Mouse (Mus musculus) midbrain, postnatal 0 days (tissue): ENCODE results near the gene Nus1. TPM values are rescaled to one million over a fixed set of nuclear protein-coding genes. Genes with fewer than 3 reads are reported as not detected.
A peak's percentile ranks its signal among the peaks of the same experiment; 100 is the strongest.

Experiments used
- ATAC-seq: fragments of 200-750 bp; cut with Nextera tagmentation; 2 replicates; pipeline ENCODE4 v1.8.0; 2017; ENCODE audit warnings: moderate number of reproducible peaks, mild to moderate bottlenecking, moderate TSS enrichment, moderate library complexity; ENCODE audit not compliant: low FRiP score
- DNase-seq: peaks from one replicate; pipeline ENCODE4 v3.0.0-alpha.2; 2015; ENCODE audit warnings: low spot score
- H3K27ac ChIP-seq: fragments of 300-500 bp; sonication (generic); 2 replicates; pipeline ENCODE4 v1.5.1; 2014; ENCODE audit warnings: low read depth, mild to moderate bottlenecking, low read length, mixed read lengths
- H3K27me3 ChIP-seq: fragments of 300-500 bp; sonication (generic); 2 replicates; pipeline ENCODE4 v1.6.1; 2014; ENCODE audit warnings: low read length, control low read depth, mixed read lengths; ENCODE audit not compliant: insufficient read depth
- H3K36me3 ChIP-seq: fragments of 300-500 bp; sonication (generic); 2 replicates; pipeline ENCODE4 v1.6.1; 2014; ENCODE audit warnings: low read length, control low read depth, mixed read lengths; ENCODE audit not compliant: insufficient read depth
- H3K4me1 ChIP-seq: fragments of 300-500 bp; sonication (generic); 2 replicates; pipeline ENCODE4 v1.6.1; 2014; ENCODE audit warnings: mild to moderate bottlenecking, control low read depth, antibody characterized with exemption, low read length, mixed read lengths; ENCODE audit not compliant: insufficient read depth
- H3K4me2 ChIP-seq: fragments of 300-500 bp; sonication (generic); 2 replicates; pipeline ENCODE4 v1.6.1; 2014; ENCODE audit warnings: low read depth, mild to moderate bottlenecking, low read length, mixed read lengths; ENCODE audit not compliant: poor library complexity, severe bottlenecking
- H3K4me3 ChIP-seq: fragments of 300-500 bp; sonication (generic); 2 replicates; pipeline ENCODE4 v1.5.1; 2014; ENCODE audit warnings: low read depth, mild to moderate bottlenecking, low read length, moderate library complexity
- H3K9ac ChIP-seq: fragments of 300-500 bp; sonication (generic); replicated peaks from 2 replicates; pipeline ENCODE4 v1.6.1; 2014; ENCODE audit warnings: mild to moderate bottlenecking, low read length, moderate library complexity, mixed read lengths; ENCODE audit not compliant: poor library complexity, severe bottlenecking
- H3K9me3 ChIP-seq: fragments of 300-500 bp; sonication (generic); 2 replicates; pipeline ENCODE4 v1.6.1; 2016; ENCODE audit warnings: low read length, control low read depth
- CTCF ChIP-seq: IDR thresholded peaks from 2 replicates; pipeline ENCODE4 v1.5.1; 2016; ENCODE audit warnings: antibody characterized with exemption, mild to moderate bottlenecking
- WGBS: fragments of 180-500 bp; shearing (Covaris S2); extraction: QIAGEN DNeasy Blood & Tissue Kit; methylation state at CpG from one replicate; pipeline ENCODE4 v1.1.7; 2014; 5-methylcytosine and 5-hydroxymethylcytosine counted together
- polyA plus RNA-seq: library from polyadenylated mRNA; unstranded; fragments of >200 nt; fragmentation: Nextera tagmentation; extraction: Ambion mirVana; gene quantifications from 2 replicates; pipeline ENCODE4 v1.2.1, GENCODE M21; 2015
- total RNA-seq: library from RNA; depleted of rRNA; stranded (reverse); fragments of >200 nt; gene quantifications from 2 replicates; pipeline ENCODE4 v1.2.3, GENCODE M21; 2014

The Nus1 gene
- total and polyA plus RNA-seq, 2 experiments from 2014 or later, result 21.3 to 24.5 TPM

- DNase-seq, result peak; percentile 49
- TF ChIP-seq CTCF, result no peak
- Histone ChIP-seq H3K27ac (peak overlapping the region; percentile 86), H3K36me3 (no peaks in the 10 kb centered on the region), H3K9ac (peak overlapping the region; percentile 82), H3K4me2 (peak overlapping the region; percentile 62), H3K9me3 (no peaks in the 10 kb centered on the region), H3K4me1 (no peaks in the 10 kb centered on the region; the same call in 1 of the 2 replicates), H3K4me3 (peak overlapping the region; percentile 78), H3K27me3 (no peaks in the 10 kb centered on the region)
- 0% methylated on average over 19 of the region's 19 CpGs for WGBS
- ATAC-seq, result peak; percentile 64
Observed at GRCm38 (mm10) chr10:52381321-52381801, 36.0 kb upstream of the Nus1 start.

GRCm38 (mm10) chr10:52381845-52382591 is 35.3 kb upstream of the Nus1 start, which contains the start of gene Gopc:
TSS of gene Gopc (minus strand) at chr10:52382124.
- peak within 1 kb of the TSS; percentile 86 for H3K27ac ChIP-seq
- under 1% methylated on average over 59 of the region's 71 CpGs for WGBS

DNA sequence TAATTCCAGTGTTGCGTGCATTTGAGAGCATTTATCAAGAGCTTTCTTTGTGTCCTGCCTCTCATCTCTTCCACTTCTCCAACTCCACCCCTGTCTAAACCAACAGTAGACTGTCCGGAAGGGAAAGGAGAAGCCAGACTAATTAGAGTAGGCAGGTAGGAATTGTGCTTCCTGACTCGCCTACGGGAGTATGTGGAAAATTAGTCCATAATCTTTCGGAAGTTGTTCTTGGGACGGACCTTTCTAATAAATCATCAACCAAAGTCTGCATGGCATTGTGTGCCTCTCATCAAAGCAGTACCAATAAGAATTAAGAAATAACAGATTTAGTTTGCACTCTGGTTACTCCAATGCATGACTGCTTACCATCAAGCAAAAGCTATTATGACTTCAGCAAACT is 34.3 kb upstream of the Nus1 start:
- 0 out of 2 replicates have a peak overlapping the region, but pooled peaks have one; percentile 86 for H3K27ac ChIP-seq
- H3K36me3 ChIP-seq, result no peaks in the 10 kb centered on the region
- ATAC-seq (no peak), DNase-seq (no peak)
- no peak overlapping the region for H3K9ac ChIP-seq
- 83% methylated on average over 6 of the region's 6 CpGs for WGBS
- no peaks in the 10 kb centered on the region for H3K9me3 ChIP-seq
- no peaks in the 10 kb centered on the region; the same call in 1 of the 2 replicates for H3K4me1 ChIP-seq
- H3K4me2 ChIP-seq, result peak overlapping the region; percentile 62
- no peak for TF ChIP-seq CTCF
- H3K27me3 ChIP-seq, result no peaks in the 10 kb centered on the region
- peak overlapping the region; percentile 78 for H3K4me3 ChIP-seq

More at GRCm38 (mm10) chr10:52381845-52382591, 35.3 kb upstream of the Nus1 start, which contains the start of gene Gopc:
- Histone ChIP-seq H3K9ac (peak within 1 kb of the TSS; percentile 82), H3K27me3 (no peaks in the 10 kb centered on the region), H3K4me1 (no peaks in the 10 kb centered on the region; the same call in 1 of the 2 replicates), H3K4me3 (peak within 1 kb of the TSS; percentile 78), H3K9me3 (no peaks in the 10 kb centered on the region), H3K36me3 (no peaks in the 10 kb centered on the region), H3K4me2 (peak within 1 kb of the TSS; percentile 62)
- ATAC-seq (peak; percentile 99), DNase-seq (peak; percentile 99)
- no peak for TF ChIP-seq CTCF

DNA sequence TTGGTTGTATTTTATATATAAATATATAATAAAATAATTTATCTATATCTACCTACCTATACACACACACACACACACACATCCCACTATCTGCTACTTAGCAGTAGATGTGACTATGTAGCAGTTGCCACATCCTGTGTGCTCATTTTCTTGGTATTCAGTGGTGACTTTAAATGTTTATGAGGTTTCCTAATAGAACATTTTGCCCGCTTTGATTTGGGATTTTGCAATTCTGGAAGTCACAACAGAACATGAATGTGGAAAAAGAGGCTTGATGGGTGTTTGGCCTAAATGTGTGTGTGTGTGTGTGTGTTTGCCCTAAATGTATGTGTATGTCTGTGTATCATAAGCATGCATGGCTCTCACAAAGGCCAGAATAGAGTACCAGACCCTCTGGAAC is 33.8 kb upstream of the Nus1 start:
- Histone ChIP-seq H3K27ac (no peak overlapping the region), H3K9me3 (no peaks in the 10 kb centered on the region), H3K27me3 (no peaks in the 10 kb centered on the region), H3K36me3 (no peaks in the 10 kb centered on the region), H3K4me1 (no peaks in the 10 kb centered on the region; the same call in 1 of the 2 replicates), H3K9ac (no peak overlapping the region), H3K4me3 (no peak overlapping the region), H3K4me2 (no peak overlapping the region)
- DNase-seq (no peak), ATAC-seq (no peak)
- no peak for TF ChIP-seq CTCF
- 100% methylated on average over 1 of the region's 1 CpGs for WGBS

DNA sequence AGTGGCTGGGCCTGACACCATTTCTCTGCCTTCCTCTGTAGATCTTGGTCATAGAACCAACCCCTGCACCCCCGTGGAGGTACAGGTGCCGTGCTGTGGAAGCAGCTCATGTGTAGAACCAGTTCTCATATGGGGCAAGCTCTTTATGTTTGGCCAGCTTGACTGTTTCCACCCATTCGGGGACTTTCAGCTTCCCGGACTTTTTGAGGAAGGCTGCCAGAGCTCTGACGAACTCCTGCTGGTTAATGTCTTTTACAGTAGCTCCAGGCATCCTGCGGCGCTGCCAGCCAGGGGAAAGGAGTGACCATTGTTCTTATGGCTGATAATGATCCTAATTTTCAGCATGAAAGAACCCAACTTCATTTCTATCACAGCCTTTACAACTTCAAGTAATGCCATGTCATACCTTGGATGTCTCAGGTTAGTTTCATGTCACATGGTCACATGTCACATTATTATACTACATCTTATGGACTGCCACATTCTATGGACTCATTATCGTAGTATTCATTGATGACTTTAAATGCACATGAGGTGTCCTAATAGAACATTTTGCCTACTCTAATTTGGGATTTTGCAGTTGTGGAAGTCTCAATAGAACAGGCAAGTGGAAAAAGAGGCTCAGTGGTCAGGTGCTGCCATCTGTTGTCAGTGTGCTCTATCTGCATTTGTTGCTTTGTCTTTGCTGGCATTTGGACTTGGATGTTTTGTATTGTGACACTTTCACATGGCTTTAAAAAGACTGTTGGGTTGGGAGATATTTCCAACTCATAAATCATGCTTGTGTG is 32.3 kb upstream of the Nus1 start:
- H3K27me3 ChIP-seq, result no peaks in the 10 kb centered on the region
- no peak overlapping the region for H3K4me3 ChIP-seq
- no peaks in the 10 kb centered on the region; the same call in 1 of the 2 replicates for H3K4me1 ChIP-seq
- no peak overlapping the region for H3K4me2 ChIP-seq
- peak; percentile 96 for TF ChIP-seq CTCF
- no peak overlapping the region for H3K27ac ChIP-seq
- 44% methylated on average over 8 of the region's 8 CpGs for WGBS
- ATAC-seq (no peak), DNase-seq (peak; percentile 82)
- no peak overlapping the region for H3K9ac ChIP-seq
- H3K9me3 ChIP-seq, result no peaks in the 10 kb centered on the region
- no peaks in the 10 kb centered on the region for H3K36me3 ChIP-seq
